Mouse (Mus musculus) embryo, embryonic 11 days (tissue): ENCODE measurements around the gene Acot9.

Source experiments
- DNase-seq: peaks from one replicate; pipeline ENCODE4 v3.0.0-alpha.2; 2015

Acot9 gene

GRCm38 (mm10) chrX:155262235-155262914, at the start of gene Acot9:
TSS of gene Acot9 (plus strand) at chrX:155262443.
- DNase-seq, result peak; percentile 88

GRCm38 (mm10) chrX:155214291-155215136, 47.7 kb upstream of the Acot9 start:
- no peak for DNase-seq

GRCm38 (mm10) chrX:155215501-155216248, 46.6 kb upstream of the Acot9 start:
- peak; percentile 21 for DNase-seq

GRCm38 (mm10) chrX:155216271-155216670, 46.0 kb upstream of the Acot9 start, which contains the start of gene Sat1:
TSS of gene Sat1 (minus strand) at chrX:155216449.
- peak; percentile 91 for DNase-seq

- no peak for DNase-seq
Observed at GRCm38 (mm10) chrX:155218277-155218676, 44.0 kb upstream of the Acot9 start.

- DNase-seq, result no peak
Observed at GRCm38 (mm10) chrX:155256856-155257255, 5.4 kb upstream of the Acot9 start.

- peak; percentile 2 for DNase-seq
Observed at GRCm38 (mm10) chrX:155262915-155263252, 641 bp downstream of the Acot9 start.

GRCm38 (mm10) chrX:155278483-155278882, 16.2 kb downstream of the Acot9 start:
- DNase-seq, result no peak

- no peak for DNase-seq
Observed at GRCm38 (mm10) chrX:155280427-155281044, 18.3 kb downstream of the Acot9 start.

- no peak for DNase-seq
Observed at GRCm38 (mm10) chrX:155306390-155306789, 44.1 kb downstream of the Acot9 start.

GRCm38 (mm10) chrX:155318005-155318404, 55.8 kb downstream of the Acot9 start:
- peak; percentile 61 for DNase-seq

GRCm38 (mm10) chrX:155337567-155337904, 75.3 kb downstream of the Acot9 start:
- no peak for DNase-seq

GRCm38 (mm10) chrX:155337905-155338721, 75.9 kb downstream of the Acot9 start:
- peak; percentile 91 for DNase-seq

- DNase-seq, result no peak
Observed at GRCm38 (mm10) chrX:155340654-155341053, 78.4 kb downstream of the Acot9 start, which contains the start of gene Prdx4. TSS of gene Prdx4 (minus strand) at chrX:155340754.

GRCm38 (mm10) chrX:155346249-155346648, 84.0 kb downstream of the Acot9 start:
- DNase-seq, result no peak
